Mouse (Mus musculus): ENCODE data around the gene Tbrg4. TPM values are rescaled to one million over a fixed set of nuclear protein-coding genes. Genes with fewer than 3 reads are reported as not detected.

The Tbrg4 gene
- polyA plus RNA-seq (2012; rRNA removed) = 73.9 and 85.3 TPM in 2 replicates

DNA sequence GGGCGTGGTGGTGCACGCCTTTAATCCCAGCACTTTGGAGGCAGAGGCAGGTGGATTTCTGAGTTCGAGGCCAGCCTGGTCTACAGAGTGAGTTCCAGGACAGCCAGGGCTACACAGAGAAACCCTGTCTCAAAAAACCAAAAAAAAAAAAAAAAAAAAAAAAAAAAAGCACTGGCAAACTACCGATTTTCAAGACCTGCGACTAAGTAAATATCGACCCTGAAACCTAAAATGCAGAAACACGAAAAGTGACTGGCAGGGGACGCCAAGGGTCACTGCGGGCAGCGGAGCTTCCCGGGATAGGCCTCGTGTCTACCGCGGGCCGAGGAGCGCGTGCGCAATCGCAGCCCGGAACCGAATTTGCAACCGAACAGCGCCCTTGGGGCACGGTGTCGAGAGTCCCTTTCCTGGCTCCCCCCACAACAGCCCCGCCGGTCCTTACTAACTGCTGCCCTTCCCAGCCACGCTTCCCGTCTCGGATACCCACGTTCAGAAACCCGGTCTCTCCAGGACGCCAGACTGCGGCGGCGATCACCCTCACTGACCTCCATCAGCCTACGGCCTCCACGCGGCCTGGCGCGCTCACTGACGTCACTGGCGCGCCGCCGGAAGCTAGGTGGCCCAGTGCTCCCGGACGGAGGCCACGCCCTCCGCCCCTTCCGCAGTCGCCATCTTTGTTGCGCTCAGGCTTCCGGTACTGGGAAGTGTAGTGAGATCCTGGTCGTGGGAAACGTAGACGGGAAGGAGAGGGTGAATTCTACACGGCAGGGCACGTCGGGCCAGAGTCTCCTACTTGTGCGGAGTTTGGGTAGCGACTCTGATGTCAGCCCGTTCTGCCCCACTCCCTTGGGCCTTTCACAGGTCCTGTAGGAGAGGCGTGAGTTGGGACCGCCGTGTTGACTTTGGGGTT is at the start of gene Tbrg4:
TSS of gene Tbrg4 (minus strand) at position 590 of the 910 bp plus-strand sequence.
- H3K4me3 ChIP-seq (ENCODE audit: insufficient read depth, low read depth, low read length) = peak within 1 kb of the TSS; percentile 94
- peaks cover 10% of the 10 kb centered on the region; the same call in 1 of the 2 replicates for H3K4me1 ChIP-seq (ENCODE audit: control insufficient read depth, insufficient read depth, low read length)
- peak within 1 kb of the TSS; percentile 92 for H3K27ac ChIP-seq (ENCODE audit: insufficient read depth, low read depth, low read length)
- H3K27me3 ChIP-seq (replicated peaks; ENCODE audit: control insufficient read depth, insufficient read depth, low read length) = no peaks in the 10 kb centered on the region
- peaks cover 3% of the 10 kb centered on the region; the same call in 1 of the 2 replicates for H3K36me3 ChIP-seq (ENCODE audit: control insufficient read depth, insufficient read depth, low read length)
- peak; percentile 96 for DNase-seq
- WGBS = under 1% methylated on average over 66 of the region's 66 CpGs
- TF ChIP-seq POLR2A (IDR thresholded peaks at IDR 0.05; ENCODE audit: low read depth, low read length) (peak; percentile 76), CTCF (conservative IDR thresholded peaks at IDR 0.05; ENCODE audit: insufficient read depth, insufficient read length, low read depth, low read length) (no peak)

DNA sequence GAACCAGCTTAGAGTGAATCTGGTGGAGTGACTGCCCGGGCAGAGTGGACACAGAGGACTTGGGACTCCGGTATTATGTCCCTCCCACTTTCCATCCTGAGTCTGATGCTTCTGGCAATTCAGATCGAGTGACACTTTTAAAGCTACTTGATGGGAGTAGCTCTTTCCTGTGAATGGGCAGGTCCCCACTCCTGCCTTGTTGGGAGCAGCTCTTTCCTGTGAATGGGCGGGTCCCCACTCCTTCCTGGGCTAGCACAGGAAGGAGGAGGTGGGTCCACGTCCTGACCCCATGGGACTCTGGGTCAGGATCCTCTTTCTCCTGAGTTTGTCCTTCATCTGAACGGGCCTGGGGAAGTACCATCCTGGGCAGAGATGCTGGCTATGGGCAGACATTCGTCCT is 49.5 kb upstream of the Tbrg4 start:
- 50% methylated on average over 7 of the region's 7 CpGs for WGBS
- H3K36me3 ChIP-seq (ENCODE audit: control insufficient read depth, insufficient read depth, low read length) = no peaks in the 10 kb centered on the region
- peak overlapping the region; percentile 21; the same call in 1 of the 2 replicates for H3K27ac ChIP-seq (ENCODE audit: insufficient read depth, low read depth, low read length)
- peaks cover 32% of the 10 kb centered on the region for H3K4me1 ChIP-seq (ENCODE audit: control insufficient read depth, insufficient read depth, low read length)
- DNase-seq = peak; percentile 84
- H3K4me3 ChIP-seq (ENCODE audit: insufficient read depth, low read depth, low read length) = no peak overlapping the region
- H3K27me3 ChIP-seq (replicated peaks; ENCODE audit: control insufficient read depth, insufficient read depth, low read length) = no peaks in the 10 kb centered on the region
- TF ChIP-seq POLR2A (IDR thresholded peaks at IDR 0.05; ENCODE audit: low read depth, low read length) (no peak), CTCF (conservative IDR thresholded peaks at IDR 0.05; ENCODE audit: insufficient read depth, insufficient read length, low read depth, low read length) (no peak)

GRCm38 (mm10) chr11:6674701-6675100 is 48.8 kb upstream of the Tbrg4 start:
- TF ChIP-seq CTCF (conservative IDR thresholded peaks at IDR 0.05; ENCODE audit: insufficient read depth, insufficient read length, low read depth, low read length) = no peak
- no peak for TF ChIP-seq POLR2A (IDR thresholded peaks at IDR 0.05; ENCODE audit: low read depth, low read length)
- H3K27ac ChIP-seq (ENCODE audit: insufficient read depth, low read depth, low read length) = peak overlapping the region; percentile 12
- H3K4me3 ChIP-seq (ENCODE audit: insufficient read depth, low read depth, low read length) = no peak overlapping the region
- H3K27me3 ChIP-seq (replicated peaks; ENCODE audit: control insufficient read depth, insufficient read depth, low read length) = no peaks in the 10 kb centered on the region
- peaks cover 33% of the 10 kb centered on the region for H3K4me1 ChIP-seq (ENCODE audit: control insufficient read depth, insufficient read depth, low read length)
- H3K36me3 ChIP-seq (ENCODE audit: control insufficient read depth, insufficient read depth, low read length) = no peaks in the 10 kb centered on the region
- WGBS = 70% methylated on average over 9 of the region's 9 CpGs
- peak; percentile 45 for DNase-seq

GRCm38 (mm10) chr11:6670826-6671225 is 45.0 kb upstream of the Tbrg4 start:
- Histone ChIP-seq H3K27me3 (replicated peaks; ENCODE audit: control insufficient read depth, insufficient read depth, low read length) (no peaks in the 10 kb centered on the region), H3K4me1 (ENCODE audit: control insufficient read depth, insufficient read depth, low read length) (peaks cover 21% of the 10 kb centered on the region), H3K27ac (ENCODE audit: insufficient read depth, low read depth, low read length) (0 out of 2 replicates have a peak overlapping the region, but pooled peaks have one; percentile 36), H3K36me3 (ENCODE audit: control insufficient read depth, insufficient read depth, low read length) (no peaks in the 10 kb centered on the region), H3K4me3 (ENCODE audit: insufficient read depth, low read depth, low read length) (no peak overlapping the region)
- DNase-seq = peak; percentile 89
- TF ChIP-seq POLR2A (IDR thresholded peaks at IDR 0.05; ENCODE audit: low read depth, low read length) (no peak), CTCF (conservative IDR thresholded peaks at IDR 0.05; ENCODE audit: insufficient read depth, insufficient read length, low read depth, low read length) (no peak)
- 66% methylated on average over 4 of the region's 4 CpGs for WGBS

DNA sequence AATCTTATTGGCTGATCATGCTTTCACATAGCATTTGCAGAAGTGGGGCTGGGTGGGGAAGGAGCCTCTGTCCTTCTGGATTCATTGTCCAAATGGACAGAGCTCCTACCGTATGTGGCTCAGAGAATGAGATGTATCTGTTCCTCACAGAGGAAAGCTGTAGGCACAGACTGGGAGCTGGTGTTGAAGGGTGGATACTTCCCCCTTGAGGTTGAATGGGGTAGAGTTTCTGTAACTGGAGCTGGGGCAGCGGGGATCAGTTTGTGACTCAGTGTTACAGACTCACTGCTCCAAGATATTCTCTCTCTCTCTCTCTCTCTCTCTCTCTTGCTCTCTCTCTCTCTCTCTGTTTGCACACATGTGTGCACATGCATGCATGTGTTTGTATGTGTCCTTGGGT is 44.2 kb upstream of the Tbrg4 start:
- DNase-seq = no peak
- Histone ChIP-seq H3K27ac (ENCODE audit: insufficient read depth, low read depth, low read length) (no peak overlapping the region), H3K36me3 (ENCODE audit: control insufficient read depth, insufficient read depth, low read length) (no peaks in the 10 kb centered on the region), H3K4me1 (ENCODE audit: control insufficient read depth, insufficient read depth, low read length) (peaks cover 19% of the 10 kb centered on the region), H3K27me3 (replicated peaks; ENCODE audit: control insufficient read depth, insufficient read depth, low read length) (no peaks in the 10 kb centered on the region), H3K4me3 (ENCODE audit: insufficient read depth, low read depth, low read length) (no peak overlapping the region)
- WGBS = 68% methylated on average over 2 of the region's 2 CpGs
- TF ChIP-seq POLR2A (IDR thresholded peaks at IDR 0.05; ENCODE audit: low read depth, low read length) = no peak
- TF ChIP-seq CTCF (conservative IDR thresholded peaks at IDR 0.05; ENCODE audit: insufficient read depth, insufficient read length, low read depth, low read length) = no peak

DNA sequence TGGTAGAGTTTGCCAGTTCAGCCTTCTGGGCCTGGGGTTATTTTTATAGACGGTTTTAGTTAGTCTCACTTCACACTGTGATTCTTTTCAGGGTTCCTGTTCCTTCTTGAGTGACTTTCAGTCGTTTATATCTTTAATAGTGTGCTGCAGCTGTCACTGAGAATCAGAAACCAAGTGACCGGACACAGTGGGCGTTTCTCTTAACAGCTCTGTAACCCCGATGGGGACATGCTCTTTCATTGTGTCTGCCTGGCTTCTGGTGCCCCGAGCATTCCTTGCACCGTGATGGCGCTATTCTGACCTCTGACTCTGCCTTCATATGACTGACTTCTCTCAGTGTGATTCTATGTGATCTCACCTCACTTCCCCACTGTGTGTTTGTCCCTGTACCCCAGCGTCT is 43.2 kb upstream of the Tbrg4 start:
- DNase-seq = peak; percentile 30
- 42% methylated on average over 9 of the region's 9 CpGs for WGBS

DNA sequence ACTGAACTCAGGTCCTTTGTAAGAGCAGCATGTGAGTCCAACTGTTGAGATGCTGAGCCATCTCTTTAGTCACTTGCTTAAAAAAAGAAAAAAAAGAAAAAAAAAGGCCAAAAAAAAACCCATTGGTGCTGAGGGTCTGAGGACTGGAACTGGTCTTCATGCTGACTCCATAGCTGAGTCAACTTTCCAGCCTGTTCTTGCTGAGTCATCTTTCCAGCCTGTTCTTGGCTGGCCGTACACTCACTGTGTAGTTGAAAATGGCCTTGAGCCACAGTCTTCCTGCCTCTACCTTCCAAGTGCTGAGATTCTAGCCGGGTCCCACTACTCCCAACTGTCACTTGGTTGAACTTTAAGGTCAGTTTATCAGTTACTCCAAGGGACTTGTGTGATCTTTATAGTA is 40.8 kb upstream of the Tbrg4 start:
- Histone ChIP-seq H3K36me3 (ENCODE audit: control insufficient read depth, insufficient read depth, low read length) (no peaks in the 10 kb centered on the region), H3K27ac (ENCODE audit: insufficient read depth, low read depth, low read length) (no peak overlapping the region), H3K4me3 (ENCODE audit: insufficient read depth, low read depth, low read length) (no peak overlapping the region), H3K27me3 (replicated peaks; ENCODE audit: control insufficient read depth, insufficient read depth, low read length) (no peaks in the 10 kb centered on the region), H3K4me1 (ENCODE audit: control insufficient read depth, insufficient read depth, low read length) (peaks cover 11% of the 10 kb centered on the region)
- DNase-seq = no peak
- WGBS = 44% methylated on average over 2 of the region's 2 CpGs
- no peak for TF ChIP-seq CTCF (conservative IDR thresholded peaks at IDR 0.05; ENCODE audit: insufficient read depth, insufficient read length, low read depth, low read length)

More for the DNA sequence above, 43.2 kb upstream of the Tbrg4 start:
- Histone ChIP-seq H3K36me3 (ENCODE audit: control insufficient read depth, insufficient read depth, low read length) (no peaks in the 10 kb centered on the region), H3K27ac (ENCODE audit: insufficient read depth, low read depth, low read length) (no peak overlapping the region), H3K27me3 (replicated peaks; ENCODE audit: control insufficient read depth, insufficient read depth, low read length) (no peaks in the 10 kb centered on the region), H3K4me3 (ENCODE audit: insufficient read depth, low read depth, low read length) (no peak overlapping the region), H3K4me1 (ENCODE audit: control insufficient read depth, insufficient read depth, low read length) (peaks cover 15% of the 10 kb centered on the region)
- TF ChIP-seq CTCF (conservative IDR thresholded peaks at IDR 0.05; ENCODE audit: insufficient read depth, insufficient read length, low read depth, low read length) = no peak
- no peak for TF ChIP-seq POLR2A (IDR thresholded peaks at IDR 0.05; ENCODE audit: low read depth, low read length)
